Mouse (Mus musculus) adrenal gland, postnatal 10 days (tissue): ENCODE data around the gene Emg1. TPM values are rescaled to one million over a fixed set of nuclear protein-coding genes. Genes with fewer than 3 reads are reported as not detected.

Experiments
- DNase-seq: peaks from one replicate; pipeline ENCODE4 v3.0.0; 2021; ENCODE audit warnings: mixed read lengths
- total RNA-seq, 2 experiments: library from RNA; stranded (reverse); gene quantifications; 2 replicates each; pipeline ENCODE4 v1.2.3; 2021

The Emg1 gene
- total RNA-seq, 2 experiments from 2014 or later, result 85.5 to 94.1 TPM

GRCm38 (mm10) chr6:124740888-124741761, 29.1 kb upstream of the Emg1 start, which contains the start of gene Grcc10:
Gene Grcc10, minus strand, starts transcription at chr6:124741374.
- peak; percentile 89 for DNase-seq

GRCm38 (mm10) chr6:124740211-124740887, 28.4 kb upstream of the Emg1 start:
- DNase-seq, result peak; percentile 69

GRCm38 (mm10) chr6:124739231-124739796, 27.3 kb upstream of the Emg1 start:
- DNase-seq, result no peak

DNA sequence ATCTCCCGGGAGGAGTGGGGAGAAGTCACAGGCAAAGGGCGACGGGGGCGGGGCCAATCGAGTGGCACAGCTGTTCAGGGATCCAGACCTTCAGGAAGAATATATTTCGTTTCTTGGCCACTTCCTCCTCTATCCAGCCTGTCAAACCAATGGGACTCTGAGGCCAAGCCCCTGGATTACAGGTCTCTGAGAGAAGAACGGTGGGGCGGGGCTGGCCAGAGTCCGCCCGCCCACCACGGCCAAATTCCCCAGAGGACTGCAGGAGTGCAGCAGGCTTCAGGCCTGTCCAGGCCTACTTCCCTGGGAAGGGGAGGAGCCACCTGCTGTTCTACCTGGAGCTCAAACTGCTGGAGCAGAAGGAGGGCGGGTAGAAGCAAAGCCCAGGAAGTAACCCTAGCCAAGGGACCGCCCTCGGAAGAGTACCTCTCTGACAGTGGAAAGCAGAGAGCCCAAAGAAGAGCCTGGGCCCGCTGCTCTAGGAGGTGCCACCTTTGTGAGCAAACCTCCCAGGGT, 26.6 kb upstream of the Emg1 start, which contains the start of gene Ptpn6:
Gene Ptpn6, minus strand, starts transcription at position 204 of the 513 bp plus-strand sequence.
- peak; percentile 47 for DNase-seq

- no peak for DNase-seq
These were observed 25.1 kb upstream of the Emg1 start for GRCm38 (mm10) chr6:124737040-124737439.

DNA sequence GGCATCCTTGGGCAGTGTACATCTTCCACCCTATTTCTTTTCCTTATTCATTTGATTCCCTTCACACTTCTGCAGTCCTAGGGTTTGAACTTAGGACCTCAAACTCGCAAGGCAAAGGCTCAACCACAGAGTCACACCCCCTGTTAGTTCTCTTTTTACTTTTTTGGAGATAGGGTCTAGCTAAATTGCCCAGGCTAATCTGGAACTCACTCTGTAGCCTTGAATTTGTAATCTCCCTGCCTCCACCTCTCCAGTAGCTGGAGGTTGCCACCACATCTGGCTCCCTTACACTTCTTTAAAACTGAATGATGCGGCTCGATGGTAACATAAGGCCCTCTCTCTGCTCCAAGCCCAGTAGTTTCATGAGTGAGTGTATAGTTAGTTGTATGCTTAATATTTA, 22.4 kb upstream of the Emg1 start:
- no peak for DNase-seq

DNA sequence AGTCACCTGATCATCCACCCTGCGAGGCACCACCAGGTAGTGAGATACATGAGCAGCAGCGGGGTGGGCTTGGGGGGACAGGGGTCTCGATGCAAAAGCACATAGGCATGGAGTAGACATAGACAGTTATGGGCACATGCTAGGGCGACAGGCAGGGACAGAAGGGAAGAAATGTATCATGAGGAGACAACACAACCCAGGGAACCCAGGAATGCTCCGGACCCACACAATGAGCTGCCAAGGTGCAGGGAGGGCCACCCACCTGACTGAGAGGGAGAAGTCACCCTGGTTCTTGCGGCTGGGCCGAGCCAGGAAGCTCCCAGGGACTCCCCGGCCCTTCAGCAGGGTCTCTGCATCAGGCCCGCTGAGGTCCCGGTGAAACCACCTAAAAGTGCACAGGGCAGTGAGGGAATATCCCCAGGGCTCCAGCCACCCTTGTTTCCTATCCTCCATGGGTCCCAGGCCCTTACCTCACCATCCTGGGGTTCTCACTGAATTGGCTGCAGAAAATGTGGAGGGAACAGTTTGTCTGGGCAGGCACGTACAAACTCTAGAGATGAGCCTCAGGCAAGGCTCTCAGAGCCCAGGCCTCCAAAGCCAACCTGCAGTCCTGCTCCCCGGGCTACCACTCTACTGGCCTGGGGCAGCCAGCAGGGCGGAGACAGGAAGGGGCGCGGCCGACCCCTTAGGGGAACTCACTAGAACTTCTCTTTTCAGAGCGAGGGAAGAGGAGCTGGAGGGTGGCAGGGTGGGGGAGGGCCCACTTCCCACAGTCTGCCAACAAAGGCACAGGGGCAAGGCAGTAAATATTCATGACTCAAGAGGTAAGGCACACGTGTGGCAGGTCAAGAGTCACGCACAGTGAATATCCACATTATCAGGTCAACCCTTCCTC, 20.7 kb upstream of the Emg1 start:
- peak; percentile 49 for DNase-seq

DNA sequence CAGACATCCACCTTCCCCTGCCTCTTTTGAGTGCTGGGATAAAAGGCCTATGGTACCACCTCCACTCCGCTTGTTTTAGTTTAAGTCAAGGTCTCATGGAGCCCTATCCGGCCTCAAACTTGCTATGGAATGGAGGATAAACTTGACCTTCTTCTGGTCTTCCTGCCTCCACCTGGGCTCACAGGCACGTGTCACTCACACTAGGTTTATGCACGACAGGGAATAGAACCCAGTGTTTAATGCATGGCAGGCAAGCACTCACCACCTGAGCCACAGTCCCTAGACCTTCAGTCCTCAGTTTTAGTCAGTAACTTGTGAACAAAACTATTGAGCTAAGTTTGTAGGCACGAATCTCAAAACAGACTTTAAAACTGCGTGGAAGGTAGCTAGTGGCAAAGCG, 19.1 kb upstream of the Emg1 start:
- no peak for DNase-seq

DNA sequence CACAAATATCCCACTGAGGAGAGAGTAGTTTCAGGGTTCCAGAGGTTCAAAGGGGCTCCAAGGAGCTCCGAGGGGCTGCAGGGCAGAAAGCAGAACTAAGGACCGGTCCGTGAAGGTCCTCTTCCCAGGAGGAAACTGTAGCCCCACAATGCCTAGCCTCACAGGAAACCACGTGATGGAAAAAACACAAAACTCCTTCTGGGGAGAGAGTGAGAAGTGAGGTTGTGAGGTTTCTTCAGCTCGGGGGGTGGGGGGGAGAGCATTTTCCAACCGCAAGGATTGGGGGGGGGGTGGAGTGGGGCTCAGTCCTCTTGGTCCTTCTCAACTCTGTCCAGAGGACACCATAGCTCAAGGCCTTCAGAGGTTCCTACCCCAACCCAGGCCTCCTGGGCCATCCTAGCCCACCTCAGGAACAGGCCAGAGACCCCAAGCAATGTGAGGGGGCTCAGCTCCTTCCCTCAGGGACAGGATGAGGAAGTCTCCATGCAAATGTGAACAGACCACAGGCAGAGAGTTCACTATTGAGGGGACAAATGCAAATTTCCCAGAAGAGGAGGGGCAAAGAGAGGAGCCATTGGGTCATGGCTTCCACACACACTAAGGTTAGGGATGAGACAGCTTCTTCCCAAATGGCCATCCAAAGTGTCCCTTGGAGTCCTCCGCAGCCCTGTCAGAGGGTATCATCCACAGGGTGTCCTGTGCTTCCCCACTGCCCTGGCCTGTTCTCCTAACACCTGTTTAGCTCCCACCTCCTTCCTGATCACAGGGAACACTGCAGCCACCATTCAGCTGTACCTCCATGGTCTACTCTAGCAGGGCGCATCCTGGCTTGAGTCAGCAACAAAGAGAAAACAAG, 18.1 kb upstream of the Emg1 start:
- no peak for DNase-seq

DNA sequence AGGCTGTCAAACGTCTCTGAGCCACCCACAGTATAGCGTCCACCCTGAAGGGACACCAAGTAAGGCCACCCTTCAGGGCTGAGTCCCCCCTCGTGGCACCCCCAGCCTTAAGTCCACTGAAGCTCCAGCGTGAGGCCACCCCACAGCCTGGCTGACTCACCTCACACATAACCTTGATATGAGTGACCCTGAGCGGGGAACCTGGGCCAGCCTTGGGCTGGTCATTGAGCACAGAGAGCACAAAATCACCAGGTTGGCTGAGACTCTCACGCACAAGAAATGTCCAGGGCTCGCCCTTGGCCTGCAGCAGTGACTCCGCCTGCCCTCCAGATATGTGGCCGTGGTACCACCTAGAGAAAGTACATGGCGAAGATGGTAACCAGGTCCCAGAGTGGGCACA, 16.6 kb upstream of the Emg1 start:
- peak; percentile 59 for DNase-seq

- no peak for DNase-seq
These were observed 12.5 kb upstream of the Emg1 start for GRCm38 (mm10) chr6:124724472-124724871.

GRCm38 (mm10) chr6:124723541-124723940, 11.6 kb upstream of the Emg1 start:
- DNase-seq, result no peak

- DNase-seq, result no peak
These were observed 11.0 kb upstream of the Emg1 start for GRCm38 (mm10) chr6:124722876-124723473.

DNA sequence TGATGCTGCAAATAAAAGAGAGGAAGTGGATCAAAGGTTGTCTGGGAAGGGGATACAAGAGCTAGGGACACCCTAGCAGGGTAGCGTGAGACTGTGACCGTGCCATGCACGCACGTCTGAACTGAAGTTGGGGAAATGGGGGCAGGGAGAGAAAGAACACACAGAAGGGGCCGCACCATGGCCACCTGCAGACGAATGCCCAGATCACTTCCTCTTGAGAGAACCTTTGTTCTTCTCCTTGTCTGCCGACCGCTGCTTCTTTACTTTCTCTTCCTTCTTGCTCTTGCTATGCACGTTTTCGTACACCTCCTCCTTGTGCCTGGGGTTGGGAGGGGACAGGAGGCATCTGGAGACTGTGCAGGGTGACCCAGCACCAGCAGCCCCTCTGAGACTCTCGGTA, 8.9 kb upstream of the Emg1 start:
- no peak for DNase-seq

- DNase-seq, result no peak
These were observed 7.5 kb upstream of the Emg1 start for GRCm38 (mm10) chr6:124719354-124719978.

DNA sequence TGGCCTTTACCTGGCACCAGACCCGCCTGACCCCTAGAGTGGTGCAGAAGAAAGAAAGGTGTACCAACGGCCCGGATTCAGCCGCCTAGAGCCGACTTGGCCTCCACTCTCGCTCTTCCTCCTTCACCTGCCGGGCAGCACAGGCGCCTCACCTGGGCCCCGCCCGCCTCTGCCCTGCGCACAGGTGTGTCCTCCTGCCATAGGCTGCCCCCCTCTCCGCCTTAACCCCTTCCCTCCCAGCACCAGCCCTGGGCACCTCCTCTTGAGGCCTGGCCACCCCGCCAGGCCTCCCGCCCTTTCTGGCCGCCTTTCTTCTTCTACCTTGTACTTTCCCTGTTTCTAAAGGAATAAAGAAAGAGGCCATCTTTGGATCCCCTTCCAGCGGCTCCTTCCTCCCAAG, 6.7 kb upstream of the Emg1 start:
- no peak for DNase-seq

DNA sequence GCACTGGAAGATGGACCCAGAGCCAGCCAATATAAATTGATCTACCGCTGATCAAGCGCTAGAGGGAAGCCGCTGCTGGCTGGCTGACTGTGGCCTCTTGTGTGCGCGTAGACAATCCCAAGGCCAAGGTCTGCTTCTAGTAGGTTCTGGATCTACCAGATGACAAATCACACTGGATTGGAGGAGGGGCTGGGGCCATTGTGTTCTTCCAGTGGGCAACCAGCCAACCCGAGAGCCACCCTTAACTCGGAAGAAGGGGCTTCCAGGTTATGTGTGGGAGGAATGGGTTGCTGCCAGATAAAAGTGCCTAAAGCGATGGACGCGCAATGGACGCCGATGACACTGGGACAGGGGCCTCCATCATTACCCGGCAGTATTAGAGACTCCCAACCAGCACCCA, 6.0 kb upstream of the Emg1 start:
- no peak for DNase-seq

GRCm38 (mm10) chr6:124716864-124717490, 5.0 kb upstream of the Emg1 start:
- DNase-seq, result peak; percentile 51

- peak; percentile 11 for DNase-seq
These were observed 940 bp upstream of the Emg1 start for GRCm38 (mm10) chr6:124712918-124713317.
